Mouse (Mus musculus) brown adipose tissue, adult 24 weeks (tissue): ENCODE measurements around the gene Snapc4. TPM values are rescaled to one million over a fixed set of nuclear protein-coding genes. Genes with fewer than 3 reads are reported as not detected.

Source experiments
- H3K27ac ChIP-seq: fragments of 200-500 bp; replicated peaks from 2 replicates; pipeline ENCODE4 v1.5.1; 2012; ENCODE audit warnings: low read depth, mild to moderate bottlenecking, low read length
- H3K4me1 ChIP-seq: fragments of 200-500 bp; 2 replicates; pipeline ENCODE4 v1.6.1; 2012; ENCODE audit warnings: low read length, mixed read lengths; ENCODE audit not compliant: control insufficient read depth, insufficient read depth, insufficient read length
- H3K4me3 ChIP-seq: fragments of 200-500 bp; 2 replicates; pipeline ENCODE4 v1.5.1; 2012; ENCODE audit warnings: low read depth, mild to moderate bottlenecking, low read length, moderate library complexity; ENCODE audit not compliant: insufficient read depth
- polyA plus RNA-seq: library from polyadenylated mRNA; stranded (reverse); fragments of >200 nt; gene quantifications from 2 replicates; pipeline ENCODE4 v1.2.4, GENCODE M21; 2012; ENCODE audit not compliant: missing spikeins, insufficient read depth, insufficient read length

Snapc4 gene
- polyA plus RNA-seq, 1 experiment: 3.1 TPM

DNA sequence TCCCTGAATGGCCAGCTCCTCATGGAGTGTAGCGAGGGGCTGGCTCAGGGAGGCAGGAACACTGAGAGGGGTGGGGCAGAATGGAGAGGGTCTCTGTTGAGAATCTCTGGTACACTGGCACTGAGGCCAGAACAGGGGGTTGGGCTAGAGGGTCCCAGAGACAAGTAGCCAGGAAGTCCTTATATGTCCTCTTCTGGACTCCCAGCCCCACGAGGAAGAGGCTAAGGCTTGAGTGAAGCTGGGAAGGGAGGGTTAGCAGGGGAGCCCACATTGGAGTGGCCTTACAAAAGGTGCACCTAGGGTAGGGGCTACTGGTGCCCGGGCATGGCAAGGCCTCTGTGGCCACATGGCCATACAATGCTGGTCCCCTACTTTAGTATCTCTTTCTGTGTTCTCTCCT is 63.1 kb downstream of the Snapc4 start:
- Histone ChIP-seq H3K4me1 (peaks cover 5% of the 10 kb centered on the region; the same call in 1 of the 2 replicates), H3K4me3 (no peak overlapping the region), H3K27ac (no peak overlapping the region)

DNA sequence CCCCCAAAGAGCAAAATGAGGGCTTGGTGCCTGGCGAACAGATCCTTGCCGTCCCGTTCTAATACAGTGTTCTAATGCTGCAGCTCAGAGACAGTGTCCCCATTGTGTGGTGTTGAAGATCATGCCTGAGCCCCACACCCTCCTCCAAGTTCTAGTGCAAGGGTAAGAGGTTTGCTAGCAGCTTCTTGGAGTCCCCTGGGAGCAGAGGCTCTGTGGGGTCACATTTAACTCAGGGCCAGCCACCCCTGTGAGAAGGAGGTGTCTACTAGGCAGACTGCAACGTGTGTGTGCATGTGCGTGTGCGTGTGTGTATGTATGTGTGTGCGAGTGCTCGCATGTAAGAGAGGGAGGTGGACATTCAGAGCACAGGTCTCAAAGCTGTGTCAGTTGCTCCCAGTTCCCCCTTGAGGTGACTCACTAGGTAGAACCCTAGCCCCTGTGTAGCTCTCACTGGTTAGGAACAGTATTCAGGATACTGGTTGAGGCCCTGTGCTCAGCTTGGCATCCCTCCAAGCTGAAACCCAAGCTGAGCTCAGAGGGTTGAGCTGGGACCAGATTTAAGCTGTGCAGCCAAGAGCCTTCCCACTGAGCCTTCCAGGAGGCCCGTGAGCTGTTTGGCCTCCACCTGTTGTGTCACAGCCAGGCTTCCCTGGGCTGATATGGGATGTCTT is 63.7 kb downstream of the Snapc4 start:
- no peak overlapping the region for H3K27ac ChIP-seq
- H3K4me1 ChIP-seq: peaks cover 5% of the 10 kb centered on the region; the same call in 1 of the 2 replicates
- H3K4me3 ChIP-seq: 0 out of 2 replicates have a peak overlapping the region, but pooled peaks have one; percentile 76

DNA sequence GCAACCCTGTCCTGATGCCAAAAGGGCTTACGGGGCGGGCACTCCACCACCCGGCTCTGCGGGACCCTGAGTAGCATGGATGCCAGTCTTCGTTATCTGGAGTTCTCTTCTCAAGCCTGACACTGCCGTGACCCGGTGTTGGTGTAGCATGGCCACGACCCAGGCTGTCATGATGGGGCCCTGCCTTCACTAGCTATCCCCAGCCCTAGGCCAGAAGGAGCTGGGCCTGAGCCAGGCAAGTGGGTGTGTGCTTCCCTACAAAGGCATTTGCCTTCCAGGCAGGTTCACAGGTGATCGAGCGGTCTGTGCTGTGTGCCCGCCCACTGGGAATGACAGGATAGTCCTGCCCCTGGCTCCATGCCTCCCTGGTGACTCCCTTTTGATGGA is 64.5 kb downstream of the Snapc4 start:
- peak overlapping the region; percentile 76 for H3K4me3 ChIP-seq
- 0 out of 2 replicates have a peak overlapping the region, but pooled peaks have one; percentile 20 for H3K27ac ChIP-seq
- H3K4me1 ChIP-seq: peaks cover 5% of the 10 kb centered on the region; the same call in 1 of the 2 replicates

DNA sequence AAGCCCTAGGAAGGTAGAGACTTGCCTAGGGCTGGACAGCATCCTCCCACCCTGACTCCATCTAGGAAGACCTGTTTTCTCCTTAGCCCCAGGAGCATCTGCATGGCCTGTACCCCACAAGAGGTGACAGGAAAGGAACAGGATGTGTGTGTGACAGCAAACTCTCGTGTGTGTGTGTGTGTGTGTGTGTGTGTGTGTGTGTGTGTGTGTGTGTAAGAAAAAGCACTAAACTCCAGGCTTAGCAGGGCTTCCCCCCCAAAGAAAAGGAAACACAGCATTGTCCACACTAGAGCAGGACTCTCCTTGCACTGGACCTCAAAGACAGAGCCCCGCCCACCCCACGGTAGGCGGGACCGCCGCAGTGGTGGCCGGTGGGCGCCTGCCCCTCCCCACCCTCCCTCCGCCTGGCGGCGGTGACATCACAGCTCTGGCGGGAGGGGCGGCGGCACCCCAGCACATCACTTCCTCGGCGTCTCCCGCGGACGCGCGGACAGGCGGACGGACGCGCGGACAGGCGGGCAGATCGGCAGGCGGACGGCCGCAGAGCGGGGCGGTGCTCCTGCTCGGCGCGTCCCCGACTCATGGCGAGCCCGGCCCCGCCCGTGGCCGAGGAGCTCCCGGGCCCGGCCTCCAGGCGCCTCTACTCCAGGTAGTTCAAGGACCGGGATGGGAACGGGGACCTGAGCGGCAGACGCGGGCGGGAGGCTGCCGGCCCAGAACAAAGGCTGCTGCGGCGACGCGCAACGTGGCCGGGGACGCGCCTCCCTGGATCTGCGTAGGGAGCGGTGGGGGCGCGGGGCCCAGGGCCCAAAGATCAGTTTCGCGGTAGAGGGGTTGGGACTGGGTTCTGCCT is 65.2 kb downstream of the Snapc4 start, which contains the start of gene Gpsm1:
Gpsm1 (plus strand) TSS at position 444 of the 853 bp plus-strand sequence.
- 0 out of 2 replicates have a peak, but pooled peaks cover 3% of the 10 kb centered on the region for H3K4me1 ChIP-seq
- H3K4me3 ChIP-seq: peak within 1 kb of the TSS; percentile 76
- H3K27ac ChIP-seq: peak within 1 kb of the TSS; percentile 20; the same call in 1 of the 2 replicates

DNA sequence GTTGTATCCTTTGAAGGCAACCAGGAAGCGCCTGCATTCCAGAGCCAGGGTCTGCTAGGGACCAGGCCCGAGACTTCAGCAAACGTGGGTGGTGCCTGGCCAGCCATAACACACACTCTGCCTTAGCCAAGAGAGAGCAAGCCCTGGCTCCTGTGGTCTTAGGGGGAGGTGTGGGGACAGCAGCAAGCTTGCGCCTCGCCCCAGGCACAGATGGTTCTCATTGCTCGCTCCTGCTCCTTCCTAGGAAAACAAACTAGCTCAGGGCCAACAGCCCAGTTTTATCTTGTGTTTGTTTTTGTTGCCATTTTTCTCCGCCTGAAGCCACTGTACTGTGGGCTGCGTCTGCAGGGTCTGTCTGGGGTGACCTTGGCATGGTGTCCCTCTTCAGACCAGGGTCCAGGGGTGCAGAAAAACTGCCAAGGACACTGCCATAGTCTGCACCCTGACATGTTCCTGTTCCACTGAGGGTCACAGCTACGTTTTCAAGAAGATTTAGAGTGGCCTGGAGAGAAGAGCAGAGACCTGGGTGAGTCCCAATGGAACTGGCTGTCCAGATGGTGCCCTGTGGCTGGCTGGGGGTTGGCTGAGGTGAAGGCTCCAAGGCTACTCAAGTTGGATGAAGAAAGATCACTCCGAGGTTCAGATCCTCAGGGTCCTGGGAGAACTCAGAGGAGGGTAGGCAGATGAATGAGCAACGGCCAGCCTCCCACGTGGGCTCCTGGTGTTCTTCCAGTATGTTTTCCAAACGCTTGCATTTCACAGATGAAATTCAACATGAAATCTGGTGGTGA is 66.0 kb downstream of the Snapc4 start:
- Histone ChIP-seq H3K4me3 (peak overlapping the region; percentile 76; the same call in 1 of the 2 replicates), H3K27ac (no peak overlapping the region), H3K4me1 (0 out of 2 replicates have a peak, but pooled peaks cover 3% of the 10 kb centered on the region)

DNA sequence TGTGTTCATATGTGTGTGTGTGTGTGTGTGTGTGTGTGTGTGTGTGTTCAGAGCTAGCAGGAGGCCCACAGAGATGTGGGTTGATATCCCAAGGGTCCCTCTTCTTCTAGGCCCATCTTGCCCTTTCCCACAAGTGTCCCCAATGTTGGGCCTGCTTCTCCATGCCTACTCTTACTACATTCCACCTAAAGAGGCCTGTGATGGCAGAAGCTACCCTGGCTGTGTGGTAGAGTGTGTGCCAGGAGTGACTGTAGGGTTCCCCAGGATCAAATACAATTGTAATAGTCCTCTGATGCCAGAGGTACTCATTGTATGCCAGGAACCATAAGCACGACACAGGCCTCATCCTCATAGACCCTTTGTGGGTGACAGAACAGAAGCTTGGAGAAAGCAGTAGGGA is 67.1 kb downstream of the Snapc4 start:
- Histone ChIP-seq H3K4me1 (0 out of 2 replicates have a peak, but pooled peaks cover 3% of the 10 kb centered on the region), H3K27ac (no peak overlapping the region), H3K4me3 (no peak overlapping the region)

DNA sequence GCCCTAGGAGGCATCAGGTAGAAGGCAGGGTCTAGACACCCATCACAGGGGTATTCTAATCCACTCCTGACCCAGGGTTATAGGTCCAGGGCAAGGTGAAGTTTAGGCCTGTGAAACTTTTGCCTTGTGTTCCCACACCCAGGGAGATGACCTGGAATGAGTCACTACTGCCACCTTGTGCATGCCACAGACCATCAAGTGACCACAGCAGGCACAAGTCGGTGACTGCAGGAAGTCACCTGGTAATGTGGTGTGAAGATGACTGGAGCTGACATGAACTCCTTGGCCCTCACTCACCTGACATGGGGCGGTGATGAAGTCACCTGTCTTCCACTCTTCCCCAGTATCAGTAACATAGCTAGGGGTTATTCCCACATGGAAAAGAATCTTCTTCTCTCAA is 67.6 kb downstream of the Snapc4 start:
- Histone ChIP-seq H3K27ac (no peak overlapping the region), H3K4me3 (no peak overlapping the region), H3K4me1 (0 out of 2 replicates have a peak, but pooled peaks cover 3% of the 10 kb centered on the region)

Other genes with a start within 250 kb of the Snapc4 start
- not detected in 2 replicates for gene Lhx3, start 172.4 kb downstream of the Snapc4 start, polyA plus RNA-seq
- gene Qsox2, start 143.1 kb downstream of the Snapc4 start, polyA plus RNA-seq: 4.3 and 5.2 TPM in 2 replicates
- gene Ccdc187, start 86.1 kb downstream of the Snapc4 start, polyA plus RNA-seq: not detected in 2 replicates
- gene Gpsm1, start 65.1 kb downstream of the Snapc4 start, polyA plus RNA-seq: 0.91 and 1.6 TPM in 2 replicates
- 30.9 and 32.9 TPM in 2 replicates for gene Dnlz, start 28.5 kb downstream of the Snapc4 start, polyA plus RNA-seq
- 0.79 and 3.7 TPM in 2 replicates for gene Card9, start 19.7 kb downstream of the Snapc4 start, polyA plus RNA-seq
- 49.7 and 61.2 TPM in 2 replicates for gene Entr1, start 8.7 kb upstream of the Snapc4 start, polyA plus RNA-seq
- 75.4 and 83.9 TPM in 2 replicates for gene Pmpca, start 8.7 kb upstream of the Snapc4 start, polyA plus RNA-seq
- 6.7 and 7.8 TPM in 2 replicates for gene Inpp5e, start 28.6 kb upstream of the Snapc4 start, polyA plus RNA-seq
- gene Sec16a, start 64.6 kb upstream of the Snapc4 start, polyA plus RNA-seq: 21.0 and 21.6 TPM in 2 replicates
- 5.6 and 8.9 TPM in 2 replicates for gene Notch1, start 136.0 kb upstream of the Snapc4 start, polyA plus RNA-seq
- gene Egfl7, start 199.4 kb upstream of the Snapc4 start, polyA plus RNA-seq: 75.5 and 80.4 TPM in 2 replicates
- gene Gm20532, start 206.0 kb upstream of the Snapc4 start, polyA plus RNA-seq: not detected in 2 replicates
- 2,029 and 2,407 TPM in 2 replicates for gene Agpat2, start 223.8 kb upstream of the Snapc4 start, polyA plus RNA-seq
- gene Fam69b, start 247.8 kb upstream of the Snapc4 start, polyA plus RNA-seq: 24.4 and 49.4 TPM in 2 replicates